Mouse (Mus musculus): Measurements from ENCODE around the gene Wdfy2.

The Wdfy2 gene

DNA sequence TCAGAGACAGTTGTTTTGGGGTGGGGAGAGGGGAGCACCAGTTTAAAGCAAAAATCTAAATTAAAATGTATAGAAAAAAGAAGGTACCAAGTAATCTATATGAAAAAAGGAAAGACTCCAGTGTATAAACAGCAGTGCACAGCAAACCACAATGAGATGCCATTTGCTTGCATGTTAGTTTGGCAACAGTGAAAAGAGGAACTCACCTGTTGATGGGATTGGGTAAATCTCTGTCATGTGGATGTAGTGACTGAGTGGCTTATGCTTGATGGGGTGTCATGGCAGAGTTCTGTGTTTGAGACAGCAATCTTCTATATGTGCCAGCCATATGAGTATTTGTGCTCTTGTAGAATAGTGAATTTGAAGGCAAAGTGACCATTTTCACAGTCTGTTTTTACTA is 85.2 kb downstream of the Wdfy2 start:
- in situ Hi-C loops (cut with MboI, MseI), result no loop called here

DNA sequence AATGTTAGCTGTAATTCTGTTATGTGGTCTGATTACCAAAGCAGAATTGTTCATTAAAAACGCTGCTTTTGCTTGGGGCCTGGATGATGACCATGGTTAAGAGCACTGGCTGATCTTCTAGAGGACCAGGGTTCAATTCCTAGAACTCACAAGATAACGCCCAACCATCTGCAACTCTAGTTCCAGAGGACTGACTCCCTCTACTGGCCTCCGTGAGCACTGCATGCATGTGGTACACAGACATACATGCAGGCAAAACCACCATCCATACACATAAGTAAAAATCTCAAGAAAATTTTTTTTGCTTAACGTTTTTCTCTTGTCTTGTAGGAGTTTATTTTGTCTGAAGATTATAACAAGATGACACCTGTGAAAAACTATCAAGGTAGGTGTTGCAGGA is 87.3 kb downstream of the Wdfy2 start:
- in situ Hi-C loops (cut with MboI, MseI), result loop anchor here (5.0 kb wide), 1 partner anchor 87 kb away; the partner anchor contains the start of gene Wdfy2

DNA sequence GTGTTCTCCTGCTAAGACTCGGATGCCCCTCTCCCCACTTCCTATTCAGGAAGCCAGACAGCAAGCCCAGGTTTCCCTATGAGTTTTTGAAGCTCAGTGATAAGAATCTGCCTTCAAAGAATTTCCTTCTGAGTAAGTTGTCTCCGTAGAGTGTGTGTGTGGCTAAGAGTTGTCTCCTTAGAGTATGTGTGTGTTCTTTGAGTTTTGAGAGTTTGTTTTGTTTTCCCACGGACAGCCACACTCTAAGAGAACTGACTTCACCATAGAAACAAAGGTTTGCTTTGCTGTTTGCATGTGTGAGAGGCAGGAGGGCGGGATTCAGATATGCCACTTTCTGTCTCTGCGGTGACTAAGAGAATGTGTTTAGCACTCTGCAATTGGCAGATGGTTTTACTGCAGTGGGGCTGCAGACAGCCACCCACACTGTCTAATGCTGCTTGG is 90.6 kb downstream of the Wdfy2 start:
- in situ Hi-C loops (cut with MboI, MseI), result loop anchor here (5.0 kb wide), 1 partner anchor 91 kb away; the partner anchor contains the start of gene Wdfy2

DNA sequence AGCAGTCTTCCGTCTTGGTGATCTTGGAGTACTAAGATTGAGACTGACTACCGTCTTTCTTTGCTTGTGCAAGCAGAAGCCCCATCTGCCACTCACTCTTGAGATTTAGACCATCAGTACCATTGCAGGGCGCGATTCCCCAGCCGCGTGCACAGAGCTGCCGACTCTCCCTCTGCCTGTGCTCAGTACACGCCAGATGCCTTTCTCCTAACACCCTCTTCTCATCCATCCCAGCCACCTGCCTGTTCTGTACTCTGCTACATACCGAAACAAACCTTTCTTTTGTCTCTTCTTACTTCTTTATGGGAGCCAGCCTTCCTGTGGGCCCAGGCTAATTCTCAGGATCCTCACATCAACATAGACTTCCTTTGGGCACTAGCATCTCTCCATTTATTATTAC is 97.9 kb downstream of the Wdfy2 start:
- in situ Hi-C loops (cut with MboI, MseI), result loop anchor here (10.0 kb wide), 1 partner anchor 531 kb away; no protein-coding TSS in a partner anchor

DNA sequence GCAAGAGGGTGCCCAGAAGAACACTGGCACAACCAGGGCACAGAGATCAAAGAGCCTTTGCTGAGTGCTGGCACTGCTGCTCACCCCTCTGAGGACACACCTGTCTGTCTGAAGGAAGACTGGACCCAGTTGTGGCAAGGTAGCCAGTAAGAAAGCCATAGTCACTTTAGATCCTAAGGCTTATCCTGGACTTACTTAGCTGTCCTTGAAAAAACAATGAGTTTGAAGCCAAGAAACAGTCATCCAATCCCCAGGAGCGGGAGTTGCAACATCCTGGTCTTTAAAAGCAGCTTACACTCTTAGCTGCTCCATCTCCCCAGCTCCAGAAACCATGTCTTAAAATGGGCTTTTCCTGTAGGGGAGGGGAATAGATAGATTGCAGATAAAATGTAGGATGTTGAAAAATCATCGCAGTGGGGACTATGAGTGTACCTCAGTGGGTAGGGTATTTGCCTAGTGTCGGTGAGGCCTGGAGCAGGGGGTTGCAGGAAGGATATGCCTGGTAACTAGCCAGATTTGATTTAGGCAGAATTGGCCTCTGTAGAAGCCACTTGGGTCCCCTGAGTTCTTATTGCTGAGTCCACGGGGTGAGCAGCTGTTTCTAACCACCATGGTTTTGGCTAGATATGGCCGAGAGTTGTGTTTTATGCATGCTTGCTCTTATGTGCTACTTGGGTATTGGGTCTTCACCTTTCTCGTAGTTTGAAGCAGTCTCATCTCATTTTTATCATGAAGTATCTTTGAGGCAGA is 99.3 kb downstream of the Wdfy2 start:
- in situ Hi-C loops (cut with MboI, MseI), result loop anchor here (10.0 kb wide), 1 partner anchor 532 kb away; no protein-coding TSS in a partner anchor

DNA sequence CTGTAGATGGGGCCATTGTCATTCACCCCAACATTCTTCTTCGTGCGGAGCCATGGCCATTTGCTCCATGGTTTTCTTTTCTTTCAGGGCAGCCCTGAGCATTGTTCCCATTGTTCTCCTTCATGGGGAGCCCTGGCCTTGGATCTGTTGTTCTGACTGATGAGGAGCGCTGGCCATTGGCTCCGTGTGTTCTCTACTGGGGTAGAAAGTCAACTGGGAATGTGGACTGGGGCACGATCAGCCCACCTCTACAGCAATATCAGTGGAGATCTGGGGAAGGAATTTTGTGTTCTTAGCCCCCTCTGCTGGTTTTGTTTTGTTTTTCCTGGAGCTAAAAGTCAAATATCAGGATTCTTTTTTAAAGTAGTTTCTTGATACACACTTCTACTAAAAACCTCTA is 100.2 kb downstream of the Wdfy2 start:
- in situ Hi-C loops (cut with MboI, MseI), result loop anchor here (10.0 kb wide), 1 partner anchor 533 kb away; no protein-coding TSS in a partner anchor

DNA sequence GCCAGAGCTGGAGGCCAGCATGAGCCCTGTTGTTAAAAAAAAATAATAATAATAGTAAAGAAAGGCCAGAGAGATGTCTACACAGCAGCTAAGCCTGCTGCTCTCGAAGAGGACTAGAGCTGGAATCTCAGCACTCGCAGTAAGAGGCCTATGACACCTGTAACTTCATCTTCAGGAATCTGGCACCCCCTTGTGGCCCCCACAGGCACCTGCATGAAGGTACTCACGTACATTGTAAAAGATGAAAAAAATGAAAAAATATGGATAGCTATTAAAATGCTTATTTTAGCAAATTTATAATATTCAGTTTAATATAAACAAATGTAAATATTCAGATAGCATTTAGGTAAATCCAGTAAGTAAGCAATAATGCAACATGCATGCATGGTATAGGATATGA is 102.0 kb downstream of the Wdfy2 start:
- in situ Hi-C loops (cut with MboI, MseI), result loop anchor here (10.0 kb wide), 1 partner anchor 535 kb away; no protein-coding TSS in a partner anchor

DNA sequence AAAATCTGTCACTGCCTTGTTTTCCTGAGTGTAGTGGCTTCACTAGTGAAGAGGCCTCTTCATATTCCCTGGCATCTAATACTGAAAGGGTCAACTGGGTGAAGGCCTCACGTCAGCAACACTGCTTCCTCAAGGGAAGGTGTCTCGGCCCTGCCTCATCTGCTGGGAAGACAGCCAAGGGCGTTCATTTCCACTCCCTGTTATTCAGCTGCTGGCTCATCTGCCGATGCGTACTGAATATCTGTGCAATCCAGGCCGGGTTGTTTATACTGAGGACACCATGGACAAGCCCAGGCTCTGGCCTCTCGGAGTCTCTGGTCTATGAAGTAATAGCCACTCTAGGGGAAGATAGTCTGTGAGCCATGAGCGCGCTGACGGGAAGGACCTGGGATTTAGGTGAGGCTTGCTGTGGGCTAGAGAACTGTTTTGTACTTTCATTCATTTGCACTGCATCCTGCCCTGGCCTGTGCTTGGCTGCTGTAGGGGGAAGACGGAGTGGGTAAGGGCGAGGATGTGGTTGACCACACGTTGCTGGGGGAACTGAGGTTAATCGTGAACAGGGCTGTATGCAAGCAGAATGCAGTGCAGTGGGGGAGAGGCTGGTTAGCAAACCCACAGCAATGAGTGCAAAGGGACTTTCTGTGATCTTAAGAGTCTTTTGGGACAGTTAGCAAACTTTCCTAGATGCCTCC is 103.1 kb downstream of the Wdfy2 start:
- in situ Hi-C loops (cut with MboI, MseI), result loop anchor here (10.0 kb wide), 1 partner anchor 1586 kb away; no protein-coding TSS in a partner anchor

DNA sequence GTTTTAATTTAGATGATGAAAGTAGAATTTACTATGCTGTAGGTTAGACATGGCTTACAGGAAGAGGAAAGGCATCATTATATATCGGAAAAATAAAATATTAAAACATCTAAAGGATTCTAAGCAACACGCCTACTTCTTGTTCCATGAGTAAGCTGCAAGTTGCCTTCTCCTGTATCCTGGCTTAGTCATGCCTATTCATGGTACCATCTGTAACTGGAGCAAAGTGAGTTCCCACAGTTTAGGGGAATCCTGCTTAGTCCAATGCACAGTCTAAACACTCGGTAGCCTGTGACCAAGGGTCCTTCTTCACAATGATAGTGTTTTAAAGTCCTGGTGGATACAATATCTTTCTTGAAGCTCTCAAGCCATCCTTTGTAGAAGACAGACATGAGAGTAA is 109.3 kb downstream of the Wdfy2 start:
- in situ Hi-C loops (cut with MboI, MseI), result loop anchor here (10.0 kb wide), 1 partner anchor 1592 kb away; no protein-coding TSS in a partner anchor

DNA sequence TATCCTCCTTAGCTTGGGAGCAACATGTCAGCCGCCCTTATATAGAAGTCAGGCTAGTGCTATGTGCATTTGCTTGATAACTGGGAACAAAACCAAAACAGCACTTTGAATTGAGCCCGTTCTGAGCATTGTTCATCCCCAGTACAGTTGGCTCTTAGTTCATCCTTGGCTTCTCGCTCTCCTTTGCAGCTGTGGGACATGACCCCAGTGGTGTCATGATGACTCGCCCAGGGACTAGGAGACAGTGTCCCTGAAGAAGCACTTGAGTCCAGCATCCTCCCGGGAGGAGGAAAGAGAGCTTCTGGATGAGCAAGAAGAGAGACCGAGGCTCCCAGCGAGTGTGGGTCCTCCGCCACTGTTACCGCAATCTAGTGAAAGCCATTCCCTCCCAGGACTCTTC is 118.6 kb downstream of the Wdfy2 start:
- in situ Hi-C loops (cut with MboI, MseI), result no loop called here

DNA sequence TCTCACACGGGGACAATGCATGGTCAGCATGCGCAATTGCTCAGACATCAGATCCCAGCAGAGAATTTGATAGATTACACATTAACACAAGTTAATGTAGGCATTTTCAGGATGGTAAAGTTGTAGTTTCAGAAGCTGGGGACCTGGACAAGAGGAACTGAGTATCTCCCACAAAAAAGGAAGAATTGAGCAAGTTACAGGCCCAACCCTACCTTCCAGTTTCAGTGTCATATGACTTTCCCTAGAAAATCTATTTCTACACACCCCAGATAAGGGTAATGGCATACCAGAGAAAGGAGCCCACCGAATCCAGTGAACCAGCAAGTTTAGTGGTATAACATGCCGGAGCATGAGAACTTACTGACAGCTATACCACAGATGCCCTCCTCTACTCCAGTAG is 126.2 kb downstream of the Wdfy2 start:
- in situ Hi-C loops (cut with MboI, MseI), result no loop called here

DNA sequence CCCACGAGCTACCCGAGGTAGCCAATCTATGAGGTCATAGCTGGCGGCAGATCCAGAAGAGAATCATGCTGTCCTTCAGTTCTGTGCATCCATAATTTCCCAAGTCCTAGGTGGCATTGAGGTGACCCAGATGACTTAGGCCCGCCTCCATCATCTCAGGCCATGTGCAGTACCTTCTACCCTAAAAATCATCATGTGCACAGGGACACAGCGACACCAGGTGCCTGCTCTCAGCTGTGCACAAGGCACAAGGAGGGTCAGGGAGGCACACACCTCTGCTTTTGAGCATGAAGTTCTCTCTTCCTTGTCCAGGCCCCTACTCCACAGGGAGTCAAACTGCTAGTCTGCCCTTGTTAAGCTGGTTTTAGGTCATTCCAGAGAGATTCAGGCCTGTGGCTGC is 127.9 kb downstream of the Wdfy2 start:
- in situ Hi-C loops (cut with MboI, MseI), result no loop called here

DNA sequence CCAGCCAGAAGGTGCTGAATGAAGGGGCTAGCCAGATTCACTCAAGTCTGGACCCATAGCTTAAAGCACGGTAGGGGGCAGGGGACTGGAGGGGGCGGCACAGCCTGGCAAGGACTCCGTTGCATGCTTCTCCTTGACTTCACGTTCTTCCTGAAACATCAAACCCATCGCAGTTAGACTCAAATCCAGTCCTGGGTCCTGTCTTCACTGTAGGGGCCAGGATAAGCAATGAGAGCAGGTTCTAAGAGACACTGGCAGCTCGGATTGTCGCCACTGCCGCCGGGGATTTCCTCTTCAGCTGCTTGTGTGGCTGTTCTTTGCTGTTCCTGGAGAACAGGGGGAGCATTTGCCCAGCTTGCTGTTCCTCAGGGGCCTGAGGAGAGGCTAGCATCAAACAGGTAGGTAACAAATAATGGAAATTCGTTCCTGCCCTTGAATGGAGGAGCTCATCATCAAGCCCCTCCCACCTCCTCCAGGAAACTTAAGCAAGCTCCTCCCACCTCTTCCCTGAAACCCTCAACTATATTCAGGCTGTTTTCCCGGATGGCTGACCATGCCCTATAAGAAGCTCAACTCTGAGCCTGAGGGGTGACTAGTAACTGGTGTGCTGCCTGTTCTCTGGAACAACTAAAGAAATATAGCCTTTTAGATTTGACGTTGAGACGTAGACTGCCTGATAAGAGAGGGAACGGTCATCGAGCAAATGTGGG is 128.5 kb downstream of the Wdfy2 start:
- in situ Hi-C loops (cut with MboI, MseI), result no loop called here

DNA sequence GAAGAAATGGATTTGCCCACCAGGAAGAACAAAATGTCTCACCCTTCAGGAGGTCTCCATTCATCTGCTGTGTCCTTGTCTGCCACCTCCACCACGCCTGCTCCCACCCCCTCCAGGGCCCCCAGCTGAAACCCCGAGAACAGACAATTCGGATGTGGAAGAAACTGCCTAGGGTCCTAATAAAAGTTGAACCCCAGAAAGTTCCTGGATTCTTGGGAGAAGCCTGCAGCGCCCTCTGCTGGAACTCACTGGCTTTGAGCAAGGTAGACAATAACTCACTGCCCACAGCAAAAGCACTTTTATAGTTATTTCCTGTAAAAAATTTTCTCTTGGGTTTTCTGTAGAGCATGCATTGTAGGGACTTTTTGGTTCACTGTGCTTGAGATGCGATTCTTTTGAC is 137.6 kb downstream of the Wdfy2 start:
- in situ Hi-C loops (cut with MboI, MseI), result no loop called here

DNA sequence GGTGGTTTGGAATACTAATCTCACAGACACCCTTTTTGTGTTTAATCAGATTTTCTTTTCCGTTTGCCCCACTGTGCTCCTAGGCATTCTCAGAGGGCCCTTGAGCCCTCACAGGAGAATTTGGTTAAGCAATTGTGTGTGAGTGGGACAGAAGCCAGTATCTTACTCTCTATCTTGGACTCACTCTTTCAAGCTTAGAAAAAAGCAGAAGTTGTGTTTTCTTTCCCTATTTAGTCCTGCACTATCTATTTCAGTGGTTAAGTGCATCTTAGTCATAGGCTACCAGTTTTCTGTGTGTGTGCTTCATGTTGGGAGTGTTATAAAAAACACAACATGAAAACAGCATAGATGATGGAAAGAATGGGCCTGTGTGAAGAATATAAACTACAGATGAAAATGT is 142.3 kb downstream of the Wdfy2 start:
- in situ Hi-C loops (cut with MboI, MseI), result no loop called here

DNA sequence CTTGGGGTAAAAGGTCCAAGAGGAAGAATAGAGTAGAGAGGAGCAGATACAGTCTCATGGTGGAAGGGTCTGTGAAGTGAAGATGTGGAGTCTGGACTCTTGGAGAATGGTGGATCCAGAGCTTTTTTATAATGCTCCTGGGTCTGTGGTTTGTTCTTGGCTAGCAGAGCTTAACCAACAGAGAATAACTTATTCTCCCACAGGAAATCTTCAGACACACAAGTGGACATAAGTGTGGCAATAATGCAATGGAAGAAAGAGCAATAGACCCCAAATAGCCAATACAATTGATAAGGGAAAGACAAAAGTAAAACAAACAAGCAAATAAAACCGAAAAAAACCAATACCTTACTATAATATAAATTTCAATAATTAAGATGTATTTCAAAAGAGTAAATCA is 146.9 kb downstream of the Wdfy2 start, which contains the start of gene Defb48:
Defb48 (minus strand) TSS at position 101 of the 400 bp plus-strand sequence.
- in situ Hi-C loops (cut with MboI, MseI), result no loop called here

DNA sequence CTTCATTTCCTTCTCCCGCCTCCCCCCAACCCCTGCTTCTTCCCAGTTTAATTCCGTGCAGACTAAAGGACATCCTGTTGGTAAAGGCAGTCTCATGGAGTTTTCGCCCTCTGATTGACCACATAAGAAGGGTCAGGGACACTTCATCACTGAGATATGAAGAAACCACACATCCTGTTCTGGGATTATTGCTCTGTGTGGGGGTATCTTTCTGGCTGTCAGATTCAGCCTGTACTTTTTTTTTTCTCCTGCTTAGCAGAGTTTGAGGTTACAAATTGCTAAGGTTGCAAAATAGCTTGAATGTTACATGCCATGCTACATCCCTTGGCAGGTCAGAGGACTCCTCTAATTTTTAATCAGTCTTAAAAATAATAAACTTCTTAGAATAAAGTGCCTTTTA is 153.8 kb downstream of the Wdfy2 start:
- in situ Hi-C loops (cut with MboI, MseI), result no loop called here

DNA sequence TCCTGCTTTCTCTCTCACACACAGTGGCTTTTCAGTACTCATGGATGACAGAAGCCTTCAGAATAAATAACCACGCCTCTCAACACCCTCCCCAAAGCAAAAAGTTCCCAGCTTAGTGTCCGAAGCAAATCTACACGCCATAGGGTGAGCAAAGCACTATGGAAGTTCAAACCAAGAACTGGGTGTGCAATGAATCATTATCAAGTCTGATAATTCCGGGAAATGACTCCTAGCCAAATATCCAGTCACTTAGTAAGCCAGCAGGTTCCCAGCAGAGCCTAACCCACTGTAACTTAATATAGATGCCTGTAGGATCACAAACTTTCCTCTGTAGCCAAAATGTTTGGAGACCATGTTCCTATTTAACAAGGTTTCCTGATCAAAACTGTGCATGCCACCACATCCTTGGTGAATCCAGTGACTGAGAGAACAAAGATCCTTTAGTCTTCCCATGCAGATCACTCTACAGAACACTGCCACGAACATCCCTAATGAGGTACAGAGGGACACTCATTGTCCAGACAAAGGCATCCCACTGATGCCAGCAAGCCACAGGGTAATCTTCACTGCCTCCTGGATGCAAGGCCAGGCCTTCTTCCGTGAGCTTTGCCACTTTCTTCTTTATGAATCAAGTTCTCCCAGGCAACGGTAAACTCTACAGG is 154.5 kb downstream of the Wdfy2 start:
- in situ Hi-C loops (cut with MboI, MseI), result no loop called here

DNA sequence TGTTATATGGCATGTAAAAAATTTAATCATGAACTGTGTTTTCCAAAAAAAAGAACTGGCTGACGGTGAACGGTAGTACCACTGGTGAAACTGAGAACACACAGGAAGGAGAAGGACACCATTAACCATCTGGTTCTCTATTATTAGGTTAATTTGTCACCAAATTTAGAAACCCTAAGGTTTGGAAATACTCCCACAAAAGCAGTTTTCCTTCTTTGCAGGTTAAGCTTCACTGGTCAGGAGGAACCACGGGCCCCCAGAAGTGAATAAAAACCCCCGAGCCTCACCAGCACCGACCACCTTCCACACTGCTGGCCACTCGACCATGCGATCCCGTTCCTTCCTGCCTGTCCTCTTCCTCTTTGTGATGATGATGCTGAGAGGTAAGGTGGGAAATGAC is 160.3 kb downstream of the Wdfy2 start, which contains the start of gene Defb47:
Defb47 (plus strand) TSS at position 301 of the 400 bp plus-strand sequence.
- in situ Hi-C loops (cut with MboI, MseI), result no loop called here

DNA sequence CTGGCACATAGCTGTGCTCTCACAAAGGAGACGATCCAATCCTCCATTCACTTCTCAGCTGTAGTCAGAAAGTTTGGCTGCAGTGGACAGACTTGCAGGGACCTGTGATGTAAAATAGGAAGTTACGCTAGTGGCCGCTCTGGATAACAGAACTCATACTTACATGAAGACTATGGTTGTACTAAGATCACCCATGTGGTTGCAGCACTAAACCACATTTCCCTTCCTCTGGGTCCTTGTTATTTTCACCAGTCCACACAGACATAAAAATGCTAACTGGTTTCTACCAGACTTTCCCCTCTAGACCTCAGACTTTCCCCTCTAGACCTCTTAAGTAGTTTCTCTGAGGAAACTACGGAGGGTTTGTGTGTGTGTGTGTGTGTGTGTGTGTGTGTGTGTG is 161.5 kb downstream of the Wdfy2 start:
- in situ Hi-C loops (cut with MboI, MseI), result no loop called here

DNA sequence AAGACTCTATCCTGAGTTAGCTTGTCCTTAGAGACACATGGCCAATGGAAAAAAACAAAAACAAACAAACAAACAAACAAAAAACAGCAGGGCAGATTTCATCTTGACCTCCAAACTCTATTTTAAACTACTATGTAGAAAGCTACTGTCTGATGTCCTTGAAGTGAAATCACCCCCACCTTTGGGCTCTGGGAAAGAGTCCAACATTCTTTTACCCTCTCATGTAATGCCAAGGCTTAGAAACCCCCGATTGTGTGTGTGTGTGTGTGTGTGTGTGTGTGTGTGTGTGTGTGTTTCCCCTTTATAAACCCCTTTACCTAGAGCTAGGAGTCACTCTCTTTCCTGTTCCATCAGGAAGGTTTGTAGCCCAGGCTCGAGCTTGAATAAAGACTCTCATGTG is 165.1 kb downstream of the Wdfy2 start:
- in situ Hi-C loops (cut with MboI, MseI), result no loop called here

Measured in T-helper 2 cell (primary cell).